Mouse (Mus musculus) lung, postnatal 36 days (tissue): ENCODE measurements at regions not wholly inside any gene's neighbourhood (a gene's known extent, or its start where the extent isn't known, plus 50 kb on each side); places are given as distances from the start of the nearest gene placed in this dataset.

ENCODE experiments used
- DNase-seq: peaks from one replicate; pipeline ENCODE4 v3.0.0; 2022; ENCODE audit warnings: mixed read lengths

DNA sequence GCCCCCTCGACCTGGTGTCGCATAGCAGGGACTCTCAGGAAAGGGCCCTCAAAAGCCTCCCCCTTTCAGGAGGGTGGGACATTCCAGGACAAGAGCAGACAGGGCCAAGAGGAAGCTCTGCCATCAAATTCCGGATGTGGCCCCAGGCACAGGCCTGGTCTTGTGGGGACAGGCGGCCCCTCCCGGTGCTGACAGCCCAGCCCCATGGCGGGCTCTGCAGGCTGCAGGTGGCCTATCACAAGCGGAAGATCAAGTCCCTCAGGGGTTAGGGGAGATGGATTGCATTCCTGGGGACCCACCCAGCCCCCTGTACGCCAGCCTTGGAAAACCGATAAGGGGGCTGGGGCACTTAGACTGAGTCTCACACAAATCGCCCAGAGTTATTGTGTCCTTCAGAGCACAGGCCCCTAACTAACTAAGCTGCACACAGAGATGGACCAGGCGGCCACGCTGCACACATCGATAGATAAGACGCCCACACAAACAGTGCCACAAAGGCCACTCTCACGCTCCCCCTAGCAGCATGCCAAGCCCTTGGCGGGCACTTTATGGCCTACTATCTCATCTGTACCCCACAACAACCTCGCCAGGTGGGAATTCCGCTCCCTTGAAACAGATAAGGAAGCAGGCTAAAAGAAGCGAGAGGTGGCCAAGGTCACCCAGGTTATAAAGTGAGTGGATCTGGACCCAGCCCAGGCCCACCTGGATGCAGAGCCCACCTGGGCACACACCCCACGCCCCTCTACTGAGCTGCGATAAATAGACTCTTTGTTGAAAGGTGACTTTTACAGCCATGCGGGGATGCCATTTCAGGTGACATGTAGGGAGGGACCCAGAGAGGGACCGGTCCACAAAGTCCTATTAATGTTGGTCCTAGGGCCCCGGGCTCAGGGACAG lies 55.5 kb downstream of the Gm5294 start:
- no peak for DNase-seq

DNA sequence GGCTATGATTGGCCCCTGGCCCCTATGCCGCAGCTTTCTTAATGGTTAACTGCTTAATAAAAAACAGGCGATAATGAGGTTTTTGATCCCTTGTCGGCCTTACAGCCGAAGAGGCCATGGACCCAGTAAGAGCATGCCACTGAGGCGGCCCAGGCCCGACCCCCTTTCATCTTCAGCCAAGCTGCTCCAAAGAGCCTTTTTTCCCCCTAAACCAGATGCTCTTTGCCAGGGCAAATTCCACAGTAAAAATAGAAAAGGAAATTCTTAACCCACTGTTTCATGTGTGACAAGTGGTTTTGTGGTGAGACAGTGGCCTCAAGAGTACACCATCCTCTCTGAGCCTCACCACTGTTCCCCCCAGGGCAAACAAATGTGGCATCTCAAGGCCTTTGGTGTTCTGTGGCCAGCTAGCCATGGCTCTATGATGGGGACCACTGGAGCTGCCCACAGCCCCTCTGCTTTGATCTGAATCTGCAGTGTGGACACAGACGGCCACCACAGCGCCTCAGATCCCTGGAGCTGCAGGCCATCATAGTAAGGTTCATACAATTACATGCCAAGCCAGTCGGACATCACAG lies 61.9 kb downstream of the Gm5294 start:
- no peak for DNase-seq

GRCm38 (mm10) chr5:138883573-138883972 lies 63.7 kb downstream of the Gm5294 start:
- no peak for DNase-seq

DNA sequence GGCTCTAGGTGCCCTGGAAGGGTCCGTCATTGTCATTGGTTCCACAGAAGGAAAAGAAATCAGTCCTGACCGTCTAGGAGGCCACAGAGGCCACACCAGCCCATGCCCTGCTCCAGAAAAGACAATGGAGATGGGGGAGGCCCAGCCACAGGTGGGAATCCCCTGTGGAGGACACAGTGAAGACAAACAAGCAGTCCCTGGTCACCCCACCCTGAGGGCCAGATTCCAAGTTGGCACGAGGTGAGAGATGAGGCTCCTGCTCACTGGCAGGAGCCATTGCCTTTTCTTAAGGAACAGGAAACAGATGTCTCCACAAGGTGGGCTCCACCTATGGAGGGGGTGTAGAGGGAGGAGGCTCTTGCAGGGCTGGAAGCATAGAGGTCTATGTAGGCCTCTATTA lies 66.0 kb downstream of the Gm5294 start:
- no peak for DNase-seq

GRCm38 (mm10) chr5:138888749-138889148 lies 68.9 kb downstream of the Gm5294 start:
- DNase-seq = peak; percentile 41

GRCm38 (mm10) chr5:138889760-138890159 lies 69.9 kb downstream of the Gm5294 start:
- no peak for DNase-seq

GRCm38 (mm10) chr5:138894496-138894895 lies 74.6 kb downstream of the Gm5294 start:
- DNase-seq = no peak

DNA sequence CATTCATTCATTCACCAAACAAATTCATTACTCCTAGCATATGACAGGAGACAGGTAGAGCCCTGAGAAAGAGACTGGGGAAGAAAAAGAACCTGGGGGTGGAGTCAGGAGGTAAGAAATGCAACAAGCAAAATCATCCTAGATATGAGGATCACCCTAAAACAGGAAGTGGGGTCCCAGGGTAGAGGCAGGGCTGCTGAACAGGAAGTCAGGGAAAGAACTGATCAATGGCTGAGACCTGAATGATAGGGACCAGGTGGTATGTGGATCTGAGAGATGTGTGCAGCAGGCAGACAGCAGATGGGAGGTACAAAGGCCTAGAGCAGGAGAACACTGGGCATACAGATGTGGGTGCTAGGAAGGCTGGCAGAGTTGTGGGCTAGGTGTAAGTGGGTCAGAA lies 77.4 kb downstream of the Gm5294 start:
- no peak for DNase-seq

DNA sequence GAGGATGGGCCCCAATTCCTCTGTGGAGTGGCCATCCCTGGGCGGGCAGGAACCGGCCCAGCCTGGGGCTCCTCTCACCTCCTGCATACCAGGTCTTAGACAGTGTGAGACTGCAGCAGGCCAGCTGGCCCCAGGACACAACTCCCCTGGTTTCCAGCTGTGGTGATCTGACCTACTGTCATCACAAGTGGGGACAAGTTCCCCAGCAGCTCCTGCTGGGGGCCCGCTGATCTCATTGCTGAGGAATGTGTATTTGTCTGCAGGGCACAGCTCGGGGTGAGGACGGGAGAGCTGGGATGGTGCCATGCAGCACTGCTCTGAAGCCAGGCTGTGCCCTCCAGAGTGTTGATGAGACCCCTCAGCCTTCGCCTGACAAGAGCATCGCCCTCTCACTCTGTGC lies 78.6 kb downstream of the Gm5294 start:
- DNase-seq = no peak

DNA sequence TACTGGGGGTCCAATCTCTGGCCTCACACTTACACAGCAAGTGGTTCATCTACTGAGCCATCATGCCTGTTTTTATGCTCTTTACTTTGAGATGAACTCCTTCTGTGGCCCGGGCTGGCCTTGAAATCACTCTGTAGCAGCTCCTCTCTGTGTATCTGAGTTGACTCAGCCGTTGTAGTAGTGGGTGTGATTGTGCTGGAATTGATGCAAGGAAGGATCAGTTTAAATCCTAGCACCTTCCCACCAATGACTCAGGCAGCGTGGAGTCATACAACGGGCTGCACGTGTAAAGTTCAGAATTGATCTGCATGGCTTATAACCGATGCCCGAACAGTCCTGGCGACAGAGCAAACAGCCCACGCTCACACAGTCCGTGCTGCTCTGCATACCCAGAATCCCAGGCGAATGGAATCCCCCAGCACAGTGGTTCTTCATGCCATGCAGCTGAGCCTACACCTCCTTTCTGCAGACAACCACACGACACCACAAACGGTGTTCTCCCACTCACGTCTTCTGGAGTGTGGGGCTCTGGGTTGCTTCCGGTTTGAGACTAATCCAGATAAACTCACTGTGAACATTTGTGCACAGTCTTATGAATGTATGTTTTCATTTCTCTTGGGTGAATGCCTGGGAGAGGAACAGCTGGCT lies 81.2 kb downstream of the Gm5294 start:
- no peak for DNase-seq

- DNase-seq = no peak
Measured at GRCm38 (mm10) chr5:138902316-138902715, 82.4 kb downstream of the Gm5294 start.

DNA sequence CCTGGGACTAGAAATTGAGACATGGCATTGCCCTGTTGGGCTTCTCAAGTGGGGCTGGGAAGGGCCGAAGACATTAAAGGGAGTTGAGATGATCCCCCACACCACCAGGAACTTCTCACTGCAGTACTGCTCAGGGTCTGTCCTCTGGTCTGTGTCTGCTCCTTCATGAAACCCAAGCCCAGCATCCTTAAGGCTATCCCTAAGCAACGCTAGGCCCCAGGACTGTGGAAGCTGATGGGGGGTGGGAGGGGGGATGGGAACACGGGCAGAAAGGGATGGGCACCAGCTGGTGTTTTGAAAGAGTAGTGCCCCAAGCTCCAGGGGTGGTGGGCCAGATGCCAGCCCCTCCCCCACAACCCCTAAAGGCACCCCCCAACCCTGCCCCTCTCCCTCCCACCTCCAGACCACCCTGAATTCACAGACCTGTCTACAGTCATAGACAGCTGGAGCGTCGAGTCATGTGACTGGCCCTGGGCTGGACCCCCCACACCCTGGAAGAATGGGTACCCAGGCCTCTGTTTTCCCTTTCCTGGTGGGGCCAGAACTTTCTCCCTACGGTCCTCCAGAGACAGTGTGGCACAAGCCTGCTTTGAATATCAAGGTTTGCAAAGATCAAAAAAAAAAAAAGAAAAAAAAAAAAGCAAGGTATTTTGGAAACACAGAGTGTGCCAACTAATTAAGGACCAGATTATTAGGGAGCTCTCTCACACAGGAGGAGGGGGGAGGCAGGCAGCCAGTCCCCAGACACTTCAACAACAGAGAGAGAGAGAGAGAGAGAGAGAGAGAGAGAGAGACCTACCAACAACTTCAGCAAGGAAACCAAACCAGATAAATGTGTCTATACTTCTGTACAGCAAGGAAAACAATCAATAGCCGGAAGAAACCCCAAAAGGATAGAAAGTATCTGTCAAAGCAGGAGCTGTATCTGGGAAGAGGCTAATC lies 85.1 kb downstream of the Pdgfa start:
- DNase-seq = no peak

- DNase-seq = no peak
Measured at GRCm38 (mm10) chr5:138912711-138913105, 84.5 kb downstream of the Pdgfa start.

DNA sequence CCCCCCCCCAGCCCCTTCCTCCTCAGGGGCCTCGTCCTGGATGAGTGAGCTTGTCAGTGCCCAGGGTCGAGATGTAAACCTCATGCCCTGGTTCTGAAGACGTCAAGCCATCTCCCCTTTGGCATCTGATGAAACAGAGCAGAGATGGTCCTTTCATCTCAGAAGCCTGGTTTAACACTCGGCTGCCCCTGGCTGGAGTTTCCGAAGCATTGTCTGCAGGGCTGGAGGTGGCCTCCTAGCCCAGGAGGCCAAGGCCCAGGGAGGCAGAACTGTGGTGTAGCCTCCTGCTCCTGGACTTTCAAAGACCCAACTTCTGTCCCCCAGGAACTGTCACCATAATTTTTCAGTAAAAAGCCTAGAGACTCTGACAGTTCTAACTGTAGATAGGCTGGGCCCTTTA lies 82.1 kb downstream of the Pdgfa start:
- no peak for DNase-seq

DNA sequence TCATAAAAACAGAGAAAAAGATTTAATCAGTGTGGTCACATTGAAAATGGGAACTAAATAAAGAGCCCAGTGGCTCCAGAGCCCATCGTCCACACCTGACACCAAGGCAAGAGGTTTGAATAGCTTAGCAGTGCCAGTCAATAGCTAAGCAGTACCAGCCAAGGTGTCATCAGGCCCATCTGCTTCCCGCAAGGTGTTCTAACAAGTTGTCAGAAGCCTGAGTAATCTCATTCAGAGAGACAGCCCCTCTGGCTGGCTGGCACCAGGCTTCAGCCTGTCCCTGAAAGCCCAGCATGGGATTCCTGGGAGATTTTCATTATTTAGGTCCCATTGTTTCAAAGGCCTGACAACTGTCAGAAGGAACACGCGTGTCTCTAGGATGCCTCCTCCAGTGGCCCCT lies 81.7 kb downstream of the Pdgfa start:
- DNase-seq = no peak

DNA sequence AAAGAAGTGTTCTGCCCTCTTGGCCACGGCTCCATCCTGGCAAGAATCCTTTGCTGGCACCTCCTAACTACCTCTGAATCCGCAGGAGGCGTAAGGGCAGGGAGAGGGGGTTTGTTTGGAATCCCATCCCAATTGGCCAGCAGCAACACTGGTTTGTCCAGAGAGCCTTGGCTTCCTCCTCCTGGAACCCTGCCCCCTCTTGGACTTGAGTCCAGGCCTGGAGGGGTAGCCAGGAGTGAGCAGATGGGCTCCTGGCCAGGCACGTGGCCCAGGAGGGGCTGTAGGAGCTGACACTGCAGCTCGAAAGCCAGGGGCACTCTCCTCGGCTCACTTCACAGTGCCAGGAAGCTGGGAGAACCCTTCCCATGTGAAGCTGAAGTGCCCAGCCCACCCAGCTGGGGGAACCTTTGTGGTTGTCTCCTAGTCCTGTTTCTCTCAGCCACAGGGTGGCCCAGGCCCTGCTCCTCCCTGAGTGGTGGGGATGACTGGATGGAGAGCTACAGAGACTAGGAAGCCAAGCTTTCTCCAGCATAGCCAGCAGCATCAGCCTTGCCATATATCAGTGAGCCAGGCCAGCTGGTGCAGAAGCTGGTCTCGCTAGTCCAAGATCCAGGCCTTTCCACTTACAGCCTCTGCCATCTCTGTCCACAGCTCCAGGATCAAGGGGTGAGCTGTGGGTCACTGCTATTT lies 76.9 kb downstream of the Pdgfa start:
- DNase-seq = peak; percentile 65

- DNase-seq = no peak
Measured at GRCm38 (mm10) chr5:138922116-138922515, 75.1 kb downstream of the Pdgfa start.
